Mouse (Mus musculus): ENCODE results near the gene Rubcn.

DNA sequence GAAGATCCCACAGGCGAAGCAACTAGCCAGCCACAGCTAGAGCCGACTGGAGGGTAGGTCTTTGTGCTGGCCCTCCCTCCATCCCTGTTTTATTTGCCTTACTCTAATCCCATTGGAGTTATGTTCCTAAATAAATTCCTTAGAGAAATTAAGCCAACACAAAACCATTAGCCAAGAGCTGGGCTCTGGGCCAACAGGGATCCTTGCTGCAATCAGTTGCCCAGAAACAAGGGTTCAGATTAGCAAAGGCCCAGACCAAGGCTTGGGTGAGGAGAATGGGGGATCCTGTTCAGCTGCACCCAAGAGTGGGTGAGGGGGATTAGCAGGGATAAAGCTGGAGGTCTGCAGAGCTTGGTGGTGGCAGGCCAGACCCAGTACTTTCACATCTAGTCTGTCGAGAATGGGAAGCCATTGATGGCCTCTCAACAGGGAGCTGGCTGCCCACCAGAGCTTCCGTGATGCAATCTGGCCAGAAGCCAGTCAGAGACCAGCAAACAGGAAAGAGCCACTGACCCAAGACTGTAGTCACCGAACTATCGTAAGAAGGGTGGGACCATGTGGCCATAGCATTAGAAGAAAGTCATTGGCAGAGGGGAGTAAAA, 74.2 kb downstream of the Rubcn start:
- TF ChIP-seq TAL1 (IDR thresholded peaks at IDR 0.05; ENCODE audit: low read length): no peak
- no peak for TF ChIP-seq GATA1 (IDR thresholded peaks at IDR 0.05; ENCODE audit: low read length)
